Mouse (Mus musculus) MEL (cell line): ENCODE results near the gene Rasgrp3. TPM values are rescaled to one million over a fixed set of nuclear protein-coding genes. Genes with fewer than 3 reads are reported as not detected.

Source experiments
- DNase-seq: peaks from one replicate; pipeline ENCODE4 v3.0.0; 2011; ENCODE audit warnings: low read depth, low spot score
- H3K27ac ChIP-seq: 2 replicates; pipeline ENCODE4 v1.5.1; 2012; ENCODE audit warnings: low read depth, mild to moderate bottlenecking, control low read depth, low read length, moderate library complexity; ENCODE audit not compliant: control insufficient read depth
- H3K27me3 ChIP-seq, 2 experiments: fragments of 150-350 bp in 1 of 2; sonication (generic) in 1 of 2; 2 replicates each; pipeline ENCODE4 v1.6.1; 2012; ENCODE audit warnings: low read length in 2 of 2, mild to moderate bottlenecking in 2 of 2, improper control_type of control experiment in 1 of 2, moderate library complexity in 1 of 2; ENCODE audit not compliant: insufficient read depth in 2 of 2, control insufficient read depth in 1 of 2
- H3K36me3 ChIP-seq, 2 experiments: 2 replicates each; pipeline ENCODE4 v1.6.1; 2012 to 2014; ENCODE audit warnings: low read length in 2 of 2, improper control_type of control experiment in 1 of 2, inconsistent platforms in 1 of 2, mild to moderate bottlenecking in 1 of 2; ENCODE audit not compliant: insufficient read depth in 2 of 2, control insufficient read depth in 1 of 2
- H3K4me1 ChIP-seq, 2 experiments: fragments of 150-350 bp in 1 of 2; sonication (generic) in 1 of 2; 2 replicates each; pipeline ENCODE4 v1.6.1; 2012; ENCODE audit warnings: low read length in 2 of 2, improper control_type of control experiment in 1 of 2, mild to moderate bottlenecking in 1 of 2; ENCODE audit not compliant: insufficient read depth in 2 of 2, control insufficient read depth in 1 of 2
- H3K4me3 ChIP-seq, 2 experiments: fragments of 150-350 bp in 1 of 2; sonication (generic) in 1 of 2; 2 replicates each; pipeline ENCODE4 v1.5.1; 2012; ENCODE audit warnings: low read depth in 2 of 2, low read length in 2 of 2, mild to moderate bottlenecking in 2 of 2, moderate library complexity in 2 of 2, control low read depth in 1 of 2, improper control_type of control experiment in 1 of 2; ENCODE audit not compliant: control insufficient read depth in 1 of 2, insufficient read depth in 1 of 2
- H3K79me2 ChIP-seq: 2 replicates; pipeline ENCODE4 v1.6.1; 2012; ENCODE audit warnings: mild to moderate bottlenecking, low read length, moderate library complexity; ENCODE audit not compliant: control insufficient read depth, poor library complexity, insufficient read depth
- H3K9ac ChIP-seq: 2 replicates; pipeline ENCODE4 v1.6.1; 2012; ENCODE audit warnings: low read depth, mild to moderate bottlenecking, control low read depth, low read length, moderate library complexity; ENCODE audit not compliant: control insufficient read depth, poor library complexity, severe bottlenecking
- H3K9me3 ChIP-seq: fragments of 150-350 bp; sonication (generic); replicated peaks from 2 replicates; pipeline ENCODE4 v1.6.1; 2012; ENCODE audit warnings: mild to moderate bottlenecking, low read length, improper control_type of control experiment, moderate library complexity; ENCODE audit not compliant: insufficient read depth
- BHLHE40 ChIP-seq: IDR thresholded peaks from 2 replicates; pipeline ENCODE4 v1.6.1; 2012; ENCODE audit warnings: low read depth, mild to moderate bottlenecking, inconsistent platforms, low read length, improper control_type of control experiment, borderline replicate concordance
- CHD1 ChIP-seq: IDR thresholded peaks from 2 replicates; pipeline ENCODE4 v1.6.1; 2012; ENCODE audit warnings: low read depth, mild to moderate bottlenecking, inconsistent platforms, low read length, improper control_type of control experiment
- CTCF ChIP-seq, 3 experiments: IDR thresholded peaks in 2 of 3; conservative IDR thresholded peaks in 1 of 3; 2 replicates each; pipeline ENCODE4 v1.5.1; 2011 to 2012; ENCODE audit warnings: low read length in 3 of 3, low read depth in 2 of 3, mild to moderate bottlenecking in 2 of 3, improper control_type of control experiment in 1 of 3, inconsistent platforms in 1 of 3, mixed read lengths in 1 of 3, moderate library complexity in 1 of 3; ENCODE audit not compliant: control insufficient read depth in 1 of 3, insufficient read depth in 1 of 3, poor library complexity in 1 of 3, severe bottlenecking in 1 of 3
- EP300 ChIP-seq, 2 experiments: IDR thresholded peaks; 2 replicates each; pipeline ENCODE4 v1.6.1; 2011; ENCODE audit warnings: improper control_type of control experiment in 2 of 2, low read length in 2 of 2, low read depth in 1 of 2, mild to moderate bottlenecking in 1 of 2
- ETS1 ChIP-seq: IDR thresholded peaks from 2 replicates; pipeline ENCODE4 v1.6.1; 2012; ENCODE audit warnings: low read depth, mild to moderate bottlenecking, inconsistent platforms, low read length, improper control_type of control experiment, moderate library complexity
- GABPA ChIP-seq: IDR thresholded peaks from 2 replicates; pipeline ENCODE4 v1.6.1; 2012; ENCODE audit warnings: low read depth, mild to moderate bottlenecking, inconsistent platforms, low read length, improper control_type of control experiment, moderate library complexity
- HCFC1 ChIP-seq: IDR thresholded peaks from 2 replicates; pipeline ENCODE4 v1.6.1; 2012; ENCODE audit warnings: low read depth, mild to moderate bottlenecking, inconsistent platforms, low read length, improper control_type of control experiment, moderate library complexity
- KAT2A ChIP-seq: conservative IDR thresholded peaks from 2 replicates; pipeline ENCODE4 v1.6.1; 2012; ENCODE audit warnings: low read depth, low read length, improper control_type of control experiment, inconsistent platforms
- MAFK ChIP-seq: IDR thresholded peaks from 2 replicates; pipeline ENCODE4 v1.6.1; 2011; ENCODE audit warnings: low read depth, mild to moderate bottlenecking, low read length, improper control_type of control experiment, borderline replicate concordance
- MAX ChIP-seq: IDR thresholded peaks from 2 replicates; pipeline ENCODE4 v1.6.1; 2011; ENCODE audit warnings: low read length, improper control_type of control experiment
- MEF2A ChIP-seq: IDR thresholded peaks from 2 replicates; pipeline ENCODE4 v1.6.1; 2014; ENCODE audit warnings: low read depth, mild to moderate bottlenecking, inconsistent platforms, low read length, improper control_type of control experiment; ENCODE audit not compliant: poor library complexity, insufficient replicate concordance, severe bottlenecking; ENCODE audit errors: extremely low read depth
- MXI1 ChIP-seq: IDR thresholded peaks from 2 replicates; pipeline ENCODE4 v1.6.1; 2011; ENCODE audit warnings: mild to moderate bottlenecking, low read depth, low read length, improper control_type of control experiment
- MYB ChIP-seq: IDR thresholded peaks from 2 replicates; pipeline ENCODE4 v1.6.1; 2011; ENCODE audit warnings: mild to moderate bottlenecking, low read depth, low read length, improper control_type of control experiment
- NELFE ChIP-seq: IDR thresholded peaks from 2 replicates; pipeline ENCODE4 v1.6.1; 2011; ENCODE audit warnings: low read depth, low read length, improper control_type of control experiment
- POLR2AphosphoS2 ChIP-seq: IDR thresholded peaks from 2 replicates; pipeline ENCODE4 v1.6.1; 2011; ENCODE audit warnings: low read length, improper control_type of control experiment
- POLR2AphosphoS5 ChIP-seq: IDR thresholded peaks from 2 replicates; pipeline ENCODE4 v1.6.1; 2012; ENCODE audit warnings: low read depth, borderline replicate concordance, mild to moderate bottlenecking, inconsistent platforms, low read length, moderate library complexity, mixed read lengths
- RAD21 ChIP-seq: IDR thresholded peaks from 2 replicates; pipeline ENCODE4 v1.6.1; 2011; ENCODE audit warnings: mild to moderate bottlenecking, low read depth, low read length, improper control_type of control experiment
- SIN3A ChIP-seq: IDR thresholded peaks from 2 replicates; pipeline ENCODE4 v1.6.1; 2012; ENCODE audit warnings: low read length, improper control_type of control experiment, inconsistent platforms
- SMC3 ChIP-seq: IDR thresholded peaks from 2 replicates; pipeline ENCODE4 v1.6.1; 2011; ENCODE audit warnings: low read depth, low read length, improper control_type of control experiment
- TAL1 ChIP-seq: IDR thresholded peaks from 2 replicates; pipeline ENCODE4 v1.6.1; 2012; ENCODE audit warnings: mild to moderate bottlenecking, inconsistent platforms, low read length, moderate library complexity, mixed read lengths
- TBP ChIP-seq: IDR thresholded peaks from 2 replicates; pipeline ENCODE4 v1.8.0; 2011; ENCODE audit warnings: low read depth, low read length, improper control_type of control experiment
- USF2 ChIP-seq, 2 experiments: IDR thresholded peaks; 2 replicates each; pipeline ENCODE4 v1.6.1; 2011 to 2012; ENCODE audit warnings: improper control_type of control experiment in 2 of 2, low read length in 2 of 2, borderline replicate concordance in 1 of 2, inconsistent platforms in 1 of 2, low read depth in 1 of 2, mild to moderate bottlenecking in 1 of 2; ENCODE audit not compliant: insufficient read depth in 1 of 2
- ZMIZ1 ChIP-seq: IDR thresholded peaks from 2 replicates; pipeline ENCODE4 v1.6.1; 2012; ENCODE audit warnings: low read depth, mild to moderate bottlenecking, inconsistent platforms, low read length, improper control_type of control experiment, moderate library complexity
- ZNF384 ChIP-seq: IDR thresholded peaks from 2 replicates; pipeline ENCODE4 v1.6.1; 2012; ENCODE audit warnings: low read depth, mild to moderate bottlenecking, inconsistent platforms, low read length, improper control_type of control experiment
- polyA plus RNA-seq, 2 experiments: library from polyadenylated mRNA; stranded (reverse) in 1 of 2; unstranded in 1 of 2; fragments of >175 nt in 1 of 2; fragments of >200 nt in 1 of 2; gene quantifications; 2 replicates each; pipeline versions ENCODE4 v1.2.1 to v1.2.4; 2012; ENCODE audit warnings: low replicate concordance in 2 of 2, low read depth in 1 of 2; ENCODE audit not compliant: insufficient read length in 2 of 2, insufficient read depth in 1 of 2, missing spikeins in 1 of 2
- total RNA-seq: library from RNA; depleted of rRNA; stranded (reverse); fragments of 300-350 nt; gene quantifications from 2 replicates; pipeline ENCODE4 v1.2.3, GENCODE M21; 2012

The Rasgrp3 gene
- total and polyA plus RNA-seq, 3 experiments = not detected

GRCm38 (mm10) chr17:75522347-75523065 lies 86.8 kb downstream of the Rasgrp3 start:
- Histone ChIP-seq H3K9me3 (no peaks in the 10 kb centered on the region), H3K36me3 (no peaks in the 10 kb centered on the region), H3K79me2 (no peaks in the 10 kb centered on the region), H3K27me3 (no peaks in the 10 kb centered on the region), H3K4me1 (peaks cover 0 to 4% of the 10 kb centered on the region in 2 experiments; a peak in 3 of 4 replicates), H3K27ac (no peak overlapping the region), H3K9ac (no peak overlapping the region), H3K4me3 (no peak overlapping the region)
- DNase-seq = no peak
- TF ChIP-seq MEF2A (no peak), POLR2AphosphoS5 (no peak), ZNF384 (no peak), ZMIZ1 (no peak), USF2 (IDR thresholded peaks at IDR 0.05; ENCODE audit: borderline replicate concordance in 1 of 2, insufficient read depth in 1 of 2, low read depth in 1 of 2, low read length in 2 of 2) (no peak), MYB (no peak), RAD21 (no peak), SIN3A (no peak), KAT2A (no peak), ETS1 (no peak), SMC3 (no peak), HCFC1 (no peak), BHLHE40 (no peak), MAFK (no peak)

- no peak for TF ChIP-seq USF2 (IDR thresholded peaks at IDR 0.05; ENCODE audit: borderline replicate concordance in 1 of 2, insufficient read depth in 1 of 2, low read depth in 1 of 2, low read length in 2 of 2)
- TF ChIP-seq TAL1 = no peak
- no peak for TF ChIP-seq RAD21
- no peak for TF ChIP-seq POLR2AphosphoS2
- TF ChIP-seq MAX = no peak
- no peak for TF ChIP-seq GABPA
- TF ChIP-seq ETS1 = no peak
- no peak for TF ChIP-seq TBP
- no peak for TF ChIP-seq CTCF (IDR thresholded peaks at IDR 0.05 in 2 of 3, conservative IDR thresholded peaks at IDR 0.05 in 1 of 3; ENCODE audit: control insufficient read depth in 1 of 3, insufficient read depth in 1 of 3, low read depth in 2 of 3, low read length in 3 of 3, poor library complexity in 1 of 3, severe bottlenecking in 1 of 3)
- TF ChIP-seq CHD1 = no peak
- no peak for TF ChIP-seq MAFK
- TF ChIP-seq MXI1 = no peak
- no peak for TF ChIP-seq SMC3
- no peak for TF ChIP-seq EP300 (IDR thresholded peaks at IDR 0.05; ENCODE audit: low read depth in 1 of 2, low read length in 2 of 2)
- no peak for TF ChIP-seq NELFE
- H3K79me2 ChIP-seq = no peaks in the 10 kb centered on the region
- no peak overlapping the region for H3K4me3 ChIP-seq
- peak; percentile 36 for DNase-seq
- H3K4me1 ChIP-seq = no peaks in the 10 kb centered on the region; a peak in 1 of 4 replicates
- no peak overlapping the region for H3K9ac ChIP-seq
- H3K27me3 ChIP-seq = no peaks in the 10 kb centered on the region
- no peaks in the 10 kb centered on the region for H3K36me3 ChIP-seq
- no peak overlapping the region for H3K27ac ChIP-seq
- H3K9me3 ChIP-seq = no peaks in the 10 kb centered on the region
Measured at GRCm38 (mm10) chr17:75523812-75524211, 88.1 kb downstream of the Rasgrp3 start.
